Mouse (Mus musculus) gastrocnemius, adult 2 months (tissue): ENCODE results near the gene Phldb2. TPM values are rescaled to one million over a fixed set of nuclear protein-coding genes. Genes with fewer than 3 reads are reported as not detected.

ENCODE experiments used
- DNase-seq: peaks from one replicate; pipeline ENCODE4 v3.0.0; 2022
- H3K27ac ChIP-seq: fragments of 200-600 bp; 2 replicates; pipeline ENCODE4 v1.8.1; 2022; ENCODE audit warnings: mild to moderate bottlenecking
- H3K4me3 ChIP-seq: fragments of 200-600 bp; 2 replicates; pipeline ENCODE4 v1.8.1; 2022; ENCODE audit warnings: mild to moderate bottlenecking, moderate library complexity
- CTCF ChIP-seq: fragments of 200-600 bp; IDR thresholded peaks from 2 replicates; pipeline ENCODE4 v1.8.1; 2022; ENCODE audit warnings: antibody characterized with exemption, mild to moderate bottlenecking, moderate library complexity
- intact Hi-C: fragments of 180-260 bp; cut with DNase I; formaldehyde crosslinking; loops from one replicate; pipeline ENCODE4 v1.15.1; 2025
- total RNA-seq, 2 experiments: library from RNA; stranded (reverse); gene quantifications; 2 replicates each; pipeline ENCODE4 v1.2.3; 2021

Phldb2 gene
- total RNA-seq, 2 experiments from 2014 or later, result 5.2 to 6.8 TPM

DNA sequence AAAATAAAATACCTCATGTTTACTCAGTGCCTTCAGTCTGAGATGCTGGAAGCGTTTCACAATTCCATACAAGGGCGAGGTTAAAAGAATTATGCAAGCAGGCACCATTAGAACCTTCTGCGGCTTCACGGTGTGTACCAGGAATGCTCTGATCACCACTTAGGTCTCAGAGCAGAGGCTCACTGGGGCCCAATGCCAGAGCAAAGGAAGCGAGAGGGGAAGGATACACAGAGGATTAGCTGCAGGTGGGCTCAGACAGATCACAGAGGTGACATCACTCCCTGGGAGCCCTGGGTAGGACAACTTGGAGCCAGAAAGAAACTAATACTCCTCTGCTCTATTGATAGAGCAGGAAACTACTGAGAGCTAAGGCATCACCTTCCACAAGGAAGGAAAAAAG, 162.1 kb downstream of the Phldb2 start:
- TF ChIP-seq CTCF, result no peak
- intact Hi-C loops, result no loop called here
- no peak for DNase-seq
- Histone ChIP-seq H3K4me3 (no peak overlapping the region), H3K27ac (peak overlapping the region; percentile 4; the same call in 1 of the 2 replicates)

DNA sequence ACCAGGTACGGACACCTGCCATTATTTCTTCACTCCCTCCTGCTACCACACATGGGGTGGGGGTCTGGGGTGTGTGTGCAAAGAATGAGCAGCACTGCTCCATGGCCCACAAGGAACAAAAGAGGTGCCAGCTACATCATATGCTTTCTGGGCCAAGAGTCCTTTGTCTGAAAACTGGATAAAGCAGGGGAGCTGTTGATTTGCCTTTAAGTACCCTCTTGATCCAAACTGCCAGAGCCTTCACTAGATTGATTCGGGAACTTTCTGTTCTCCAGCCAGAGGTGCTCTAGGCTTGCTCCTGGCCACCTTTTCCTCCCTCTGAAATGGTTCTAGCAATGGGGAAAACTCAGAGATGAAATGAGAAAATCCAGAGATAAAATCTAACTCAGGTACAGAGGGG, 164.1 kb downstream of the Phldb2 start:
- TF ChIP-seq CTCF, result no peak
- no peak for DNase-seq
- no peak overlapping the region for H3K4me3 ChIP-seq
- no peak overlapping the region for H3K27ac ChIP-seq
- intact Hi-C loops, result no loop called here

DNA sequence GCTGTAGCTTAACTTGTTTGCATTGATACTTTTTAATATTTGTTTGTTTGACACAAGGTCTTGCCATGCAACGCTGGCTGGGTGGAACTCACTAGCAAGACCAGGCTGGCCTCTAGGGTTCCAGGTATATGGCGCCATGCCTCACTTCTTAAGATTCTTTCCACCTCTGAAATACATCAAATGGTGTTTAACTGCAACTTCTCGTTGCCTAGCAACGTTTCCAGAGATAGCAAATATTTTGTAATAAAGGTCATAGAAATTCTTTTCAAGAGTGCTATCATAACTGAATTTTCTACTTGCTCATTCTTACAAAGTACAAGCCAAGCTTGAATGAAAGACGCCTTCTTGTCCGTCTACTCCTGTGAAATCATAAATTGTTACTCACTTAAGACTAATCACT, 165.7 kb downstream of the Phldb2 start:
- DNase-seq, result no peak
- Histone ChIP-seq H3K4me3 (no peak overlapping the region), H3K27ac (no peak overlapping the region)
- intact Hi-C loops, result no loop called here
- no peak for TF ChIP-seq CTCF

DNA sequence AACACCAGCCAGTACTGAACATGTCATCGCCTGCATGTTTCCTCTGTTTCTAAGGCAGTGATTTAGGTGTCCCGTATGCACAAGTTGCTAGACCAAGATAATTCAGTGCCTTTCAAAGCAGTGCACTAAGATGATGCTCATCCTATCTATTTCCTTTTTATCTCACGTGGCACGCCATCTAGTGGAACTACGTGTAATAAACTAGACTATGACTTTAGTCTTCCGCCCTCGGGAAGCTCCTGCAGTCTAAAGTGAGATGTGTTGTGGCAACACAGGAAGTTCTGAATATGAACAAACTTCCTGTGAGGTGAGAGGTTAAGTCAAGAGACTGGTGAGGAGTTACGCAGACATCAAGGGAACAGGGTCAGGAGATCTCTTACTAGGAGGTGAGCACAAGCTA, 166.8 kb downstream of the Phldb2 start:
- DNase-seq, result no peak
- intact Hi-C loops, result no loop called here
- no peak overlapping the region for H3K4me3 ChIP-seq
- peak; percentile 48 for TF ChIP-seq CTCF
- no peak overlapping the region; the same call in 1 of the 2 replicates for H3K27ac ChIP-seq

DNA sequence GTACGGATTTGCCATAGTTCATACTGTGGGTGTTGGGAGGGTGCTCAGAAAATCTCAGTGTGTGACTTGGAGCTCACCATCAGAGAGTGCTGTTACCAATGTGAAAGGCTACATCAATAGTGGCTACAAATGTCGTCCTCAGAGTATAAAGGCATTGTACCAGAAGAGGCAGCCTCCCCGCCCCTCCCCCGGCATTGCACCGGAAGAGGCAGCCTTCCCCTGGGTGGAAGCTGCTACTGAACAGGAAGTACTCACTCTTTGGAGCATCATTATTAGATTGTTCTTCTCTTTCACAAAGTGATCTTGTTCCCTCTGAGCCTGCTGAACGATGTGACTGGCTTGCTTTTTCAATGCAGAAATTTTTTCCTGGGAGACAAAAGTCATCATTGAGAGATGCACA, 173.4 kb downstream of the Phldb2 start:
- H3K27ac ChIP-seq, result no peak overlapping the region
- no peak for TF ChIP-seq CTCF
- intact Hi-C loops, result no loop called here
- H3K4me3 ChIP-seq, result no peak overlapping the region
- no peak for DNase-seq

DNA sequence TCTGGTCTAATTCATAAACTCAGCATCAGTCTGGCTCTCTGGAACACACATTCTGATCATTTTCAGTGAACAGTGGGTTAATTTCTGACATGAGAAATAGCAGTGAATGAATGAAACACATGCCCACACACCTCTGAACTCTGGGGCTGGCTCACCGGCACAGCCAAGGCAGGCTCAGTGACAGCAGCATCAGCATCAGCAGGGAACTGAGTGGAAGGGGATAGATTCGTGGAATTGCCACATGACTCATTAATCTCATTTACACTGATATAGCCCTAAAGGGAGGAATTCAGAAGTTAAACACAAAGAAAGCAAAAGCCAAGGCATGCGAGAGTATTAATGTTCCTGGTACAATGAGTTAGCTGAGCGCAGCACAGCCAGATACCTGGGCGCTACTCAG, 178.6 kb downstream of the Phldb2 start:
- no peak for DNase-seq
- Histone ChIP-seq H3K4me3 (no peak overlapping the region), H3K27ac (no peak overlapping the region)
- intact Hi-C loops, result loop anchor here (5.0 kb wide), 1 partner anchor 187 kb away; no protein-coding TSS in a partner anchor
- no peak for TF ChIP-seq CTCF

DNA sequence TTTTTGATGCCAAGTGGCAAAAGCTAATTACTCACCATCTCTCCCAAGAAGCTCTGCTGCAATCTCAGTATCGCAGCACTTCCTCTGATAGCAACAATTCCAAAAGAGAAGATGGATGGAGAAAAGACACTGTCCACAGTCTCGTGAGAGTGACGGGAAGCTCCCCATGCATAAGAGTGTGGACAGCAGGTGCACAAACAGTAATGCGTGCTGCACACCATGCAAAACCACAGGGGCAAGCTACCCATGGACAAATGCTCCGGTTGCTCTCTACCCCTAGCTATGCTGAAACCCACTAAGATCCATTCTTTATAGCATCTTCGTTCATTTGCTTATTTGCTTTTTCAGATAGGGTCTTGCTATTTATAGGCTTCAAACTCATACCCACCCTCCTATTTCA, 182.5 kb downstream of the Phldb2 start:
- intact Hi-C loops, result loop anchor here (5.0 kb wide), 1 partner anchor 191 kb away; no protein-coding TSS in a partner anchor
- DNase-seq, result no peak
- Histone ChIP-seq H3K27ac (no peak overlapping the region), H3K4me3 (no peak overlapping the region)
- no peak for TF ChIP-seq CTCF

DNA sequence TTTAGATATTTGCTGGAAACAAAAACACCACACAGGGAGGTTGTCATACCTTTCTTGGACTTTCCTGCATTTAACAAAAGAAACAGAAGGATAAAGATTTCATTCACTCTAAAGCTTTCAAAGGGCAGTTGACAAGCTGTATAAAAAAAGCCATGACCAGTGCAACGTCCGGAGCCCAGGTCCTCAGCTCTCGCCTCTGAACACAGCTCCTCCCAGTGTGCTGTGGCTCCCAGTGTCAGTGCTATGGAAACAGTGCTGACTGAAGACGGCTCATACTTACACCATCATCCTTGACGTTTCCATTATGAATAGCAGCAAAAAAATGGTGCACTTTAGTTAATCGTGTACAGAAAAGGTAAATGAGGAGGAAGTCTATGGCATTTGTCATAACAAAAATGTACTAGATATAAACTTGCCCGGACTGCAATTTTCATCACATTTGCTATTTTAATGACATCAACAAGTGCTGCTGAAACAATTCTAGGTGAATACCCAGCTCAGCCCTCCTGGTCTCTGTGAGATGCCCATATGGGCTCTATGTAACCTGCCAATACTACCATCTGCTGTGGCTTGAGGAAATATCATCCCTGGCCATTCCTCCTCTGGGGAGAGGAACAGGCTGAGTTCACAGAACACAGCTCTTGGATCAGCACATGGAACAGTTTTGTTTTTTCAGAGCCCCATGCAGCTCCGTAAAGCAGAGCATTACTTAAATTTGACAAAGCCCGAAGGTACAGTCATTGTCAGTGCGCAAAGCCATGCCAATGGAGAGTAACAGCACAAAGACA, 185.4 kb downstream of the Phldb2 start:
- Histone ChIP-seq H3K27ac (peak overlapping the region; percentile 25), H3K4me3 (peak overlapping the region; percentile 7; the same call in 1 of the 2 replicates)
- intact Hi-C loops, result no loop called here
- no peak for TF ChIP-seq CTCF
- peak; percentile 22 for DNase-seq

DNA sequence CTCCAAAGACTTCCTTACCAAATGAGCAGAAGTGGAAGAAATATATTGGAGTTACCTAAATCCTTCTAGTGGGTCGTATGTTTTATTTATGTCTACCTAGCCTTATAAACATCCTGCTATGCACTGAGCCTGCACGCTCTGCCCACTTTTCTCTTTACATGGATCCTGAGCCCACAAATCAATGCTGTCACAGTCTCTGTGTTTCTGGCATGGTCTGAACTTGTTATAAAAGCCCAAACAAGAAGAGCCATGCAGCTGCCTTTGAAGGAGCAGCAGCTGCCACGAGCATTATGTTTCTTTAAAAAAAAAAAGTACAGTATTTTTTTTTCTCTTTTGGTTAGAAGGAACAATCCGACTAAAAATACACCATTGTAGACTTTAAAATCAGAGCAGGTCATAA, 186.0 kb downstream of the Phldb2 start:
- intact Hi-C loops, result no loop called here
- DNase-seq, result no peak
- TF ChIP-seq CTCF, result no peak
- H3K27ac ChIP-seq, result peak overlapping the region; percentile 25; the same call in 1 of the 2 replicates
- H3K4me3 ChIP-seq, result no peak overlapping the region

DNA sequence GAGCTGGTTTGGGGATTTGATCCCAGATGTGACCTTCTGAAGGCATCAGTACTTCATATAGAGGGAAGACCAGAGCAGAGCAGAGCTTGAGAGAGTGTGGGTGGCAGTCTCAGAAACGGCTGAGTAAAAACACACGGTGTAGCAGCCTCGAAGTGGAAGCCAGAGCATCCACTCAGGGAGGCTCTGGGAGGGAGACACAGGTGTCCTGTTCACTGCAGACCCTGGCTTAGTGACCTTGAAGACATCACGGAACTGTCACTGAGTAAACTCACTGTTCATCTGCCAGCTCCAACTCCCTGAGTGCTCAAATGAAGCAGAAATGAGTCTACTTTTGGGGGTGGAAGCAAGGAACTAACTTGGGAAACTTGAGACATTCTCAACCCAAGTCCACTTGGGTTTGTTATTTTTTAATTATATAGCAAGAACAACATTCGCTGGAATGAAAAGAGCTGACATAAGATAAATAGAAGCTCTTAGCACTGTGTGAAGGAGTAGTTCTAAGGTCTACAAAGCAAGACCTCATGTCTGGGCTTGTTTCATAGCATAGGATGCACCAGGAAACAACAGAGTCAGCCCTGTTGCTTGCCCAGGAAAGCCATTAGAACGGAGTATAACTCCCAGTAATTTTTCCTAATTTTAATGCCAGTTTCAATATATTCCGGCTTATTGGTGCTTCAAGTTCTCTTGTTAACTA, 187.4 kb downstream of the Phldb2 start:
- intact Hi-C loops, result no loop called here
- no peak for DNase-seq
- TF ChIP-seq CTCF, result no peak
- Histone ChIP-seq H3K4me3 (no peak overlapping the region), H3K27ac (no peak overlapping the region)

DNA sequence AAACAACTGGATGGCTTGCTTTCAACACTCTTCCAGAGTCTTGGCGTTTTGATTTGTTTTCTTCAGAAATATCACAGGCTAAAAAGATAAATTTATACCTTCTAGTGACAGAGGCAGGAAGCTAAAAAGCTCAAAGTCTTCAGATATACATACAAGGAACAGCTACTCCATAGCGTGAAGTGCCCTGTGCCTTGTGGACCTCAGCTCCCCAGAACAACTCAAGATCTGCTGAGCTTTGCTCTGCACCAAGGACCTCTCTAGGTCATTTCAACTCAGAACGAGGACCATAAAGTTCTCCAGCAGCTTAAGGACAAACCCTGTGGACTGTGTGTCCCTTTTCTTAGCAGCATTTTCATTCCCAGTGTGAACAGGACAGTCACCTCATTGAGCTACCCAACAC, 188.3 kb downstream of the Phldb2 start:
- intact Hi-C loops, result no loop called here
- no peak for TF ChIP-seq CTCF
- Histone ChIP-seq H3K4me3 (no peak overlapping the region), H3K27ac (no peak overlapping the region)
- no peak for DNase-seq

DNA sequence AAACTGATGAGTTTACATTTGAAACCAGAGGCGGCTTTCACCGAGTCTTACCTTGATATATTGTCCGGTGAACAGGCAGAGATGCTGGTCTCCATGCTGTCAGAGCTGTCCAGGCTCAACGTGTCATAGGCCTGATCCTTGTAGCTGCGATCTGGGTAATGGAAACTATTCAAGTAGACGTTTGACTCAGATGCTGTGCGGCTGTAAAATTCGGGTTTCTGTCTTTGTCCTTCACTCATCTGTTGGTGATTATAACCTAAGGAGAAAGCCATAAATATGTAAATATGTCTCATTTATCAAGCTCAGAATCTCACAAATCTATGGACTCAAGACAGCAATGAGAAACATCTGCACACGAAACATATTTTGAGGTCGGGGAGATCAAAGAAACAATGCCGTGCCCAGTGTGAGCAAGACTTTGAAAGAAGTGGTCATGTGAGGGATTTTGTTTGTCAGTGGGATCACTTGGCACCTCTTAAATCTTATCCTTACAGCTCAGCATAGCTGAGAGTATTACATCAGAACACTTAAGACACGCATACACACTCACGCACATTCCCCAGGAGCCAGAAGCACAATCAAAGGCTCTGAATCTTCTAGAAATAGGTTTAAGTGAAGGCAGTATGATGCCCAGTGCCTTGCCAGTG, 190.4 kb downstream of the Phldb2 start:
- no peak for DNase-seq
- TF ChIP-seq CTCF, result no peak
- intact Hi-C loops, result no loop called here
- H3K4me3 ChIP-seq, result no peak overlapping the region
- no peak overlapping the region for H3K27ac ChIP-seq

DNA sequence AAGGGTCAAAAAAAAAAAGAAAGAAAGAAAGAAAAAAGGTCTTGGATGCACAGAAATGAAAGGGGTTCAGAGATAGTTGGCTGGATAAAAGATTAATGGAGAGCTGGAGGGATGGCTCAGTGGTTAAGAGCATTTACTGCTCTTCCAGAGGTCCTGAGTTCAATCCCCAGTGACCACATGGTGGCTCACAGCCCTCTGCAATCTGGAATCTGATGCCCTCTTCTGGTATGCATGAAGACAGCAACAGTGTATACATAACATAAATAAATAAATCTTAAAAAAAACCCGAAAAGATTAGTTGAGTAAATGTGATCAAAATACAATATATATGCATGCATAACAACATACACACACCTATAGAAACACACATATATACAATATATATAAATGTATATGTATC, 192.0 kb downstream of the Phldb2 start:
- no peak for DNase-seq
- intact Hi-C loops, result no loop called here
- H3K4me3 ChIP-seq, result no peak overlapping the region
- TF ChIP-seq CTCF, result peak; percentile 36; the same call in 1 of the 2 replicates
- H3K27ac ChIP-seq, result no peak overlapping the region
